Mouse (Mus musculus): ENCODE results near the gene Gm11084. TPM values are rescaled to one million over a fixed set of nuclear protein-coding genes. Genes with fewer than 3 reads are reported as not detected.

Gene Gm11084
- polyA plus RNA-seq (2012; rRNA removed; ENCODE audit: low replicate concordance), result not detected in 2 replicates

DNA sequence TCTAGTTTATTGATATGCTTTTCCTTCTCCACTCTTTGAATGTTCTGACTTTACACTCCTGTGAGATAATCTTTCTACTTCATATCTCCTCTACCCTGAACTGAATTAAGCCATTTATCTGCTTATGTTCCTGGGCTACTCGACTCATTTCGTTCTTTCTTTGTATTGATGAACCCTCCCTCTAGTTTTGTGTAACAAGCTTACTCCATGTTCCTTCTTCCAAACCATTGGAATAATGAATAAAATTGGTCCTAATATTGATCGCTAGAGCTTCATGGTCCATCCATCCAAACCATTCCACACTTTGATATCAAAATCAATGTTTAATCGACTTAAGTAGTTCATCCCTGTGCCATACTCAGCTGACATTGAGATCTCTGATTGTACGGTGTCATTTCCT, at the start of gene Gm11084:
Gm11084 (minus strand) TSS at position 101 of the 400 bp plus-strand sequence.

GRCm38 (mm10) chr2:72980337-72981074, 6.0 kb downstream of the Gm11084 start, which contains the start of gene Sp3:
TSS of gene Sp3 (minus strand) at chr2:72980446.

Other genes with a start within 250 kb of the Gm11084 start
- 28.0 and 35.1 TPM in 2 replicates for gene Sp3, start 6.3 kb downstream of the Gm11084 start, polyA plus RNA-seq (2012; rRNA removed; ENCODE audit: low replicate concordance)
- gene Ola1, start 232.2 kb upstream of the Gm11084 start, polyA plus RNA-seq (2012; rRNA removed; ENCODE audit: low replicate concordance), result 11.1 and 15.9 TPM in 2 replicates

All from subcutaneous adipose tissue, adult 2 months (tissue).